Mouse (Mus musculus): ENCODE measurements around the gene Olfr1164. TPM values are rescaled to one million over a fixed set of nuclear protein-coding genes. Genes with fewer than 3 reads are reported as not detected.

Olfr1164 gene
- not detected in 2 replicates for polyA plus RNA-seq (2012; rRNA removed; ENCODE audit: low replicate concordance)

DNA sequence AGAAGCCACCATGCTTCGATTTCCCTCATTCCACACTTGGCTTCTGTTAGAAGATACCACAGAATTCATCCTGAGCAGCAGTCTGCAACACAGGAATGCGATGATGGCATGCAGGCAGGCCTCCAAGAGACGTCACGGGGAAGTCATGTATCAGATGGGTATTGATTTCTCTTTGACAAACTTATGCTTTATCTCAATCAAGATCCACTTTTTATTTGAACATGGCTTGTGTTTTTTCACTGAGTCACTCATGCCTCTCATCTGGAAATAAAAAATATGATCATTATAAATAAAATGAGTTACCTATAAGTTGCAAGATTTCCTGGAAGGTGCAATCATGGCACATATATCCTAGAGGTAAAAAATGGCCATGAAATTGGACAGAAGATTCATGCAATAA is at the start of gene Olfr1164:
Gene Olfr1164, minus strand, starts transcription at position 101 of the 400 bp plus-strand sequence.

DNA sequence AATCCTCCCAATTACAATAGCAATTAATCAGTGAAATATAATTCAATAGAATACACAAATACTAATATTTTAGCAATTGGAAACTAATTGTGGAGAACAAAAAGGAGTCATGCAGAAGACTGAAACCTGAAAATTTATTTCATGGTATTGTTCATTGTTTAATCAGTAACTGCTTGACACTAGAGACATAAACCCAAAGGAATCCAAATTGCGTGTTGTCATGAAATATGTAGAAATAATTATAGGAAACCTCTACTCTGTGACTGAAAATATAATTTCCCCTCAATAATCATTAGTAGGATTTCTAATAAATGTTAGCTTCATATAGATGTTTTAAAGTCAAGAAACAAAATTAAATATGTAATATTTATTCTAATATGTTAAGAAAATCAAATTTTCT is 34.4 kb upstream of the Olfr1164 start, which contains the start of gene Olfr1166:
Gene Olfr1166, minus strand, starts transcription at position 101 of the 400 bp plus-strand sequence.

DNA sequence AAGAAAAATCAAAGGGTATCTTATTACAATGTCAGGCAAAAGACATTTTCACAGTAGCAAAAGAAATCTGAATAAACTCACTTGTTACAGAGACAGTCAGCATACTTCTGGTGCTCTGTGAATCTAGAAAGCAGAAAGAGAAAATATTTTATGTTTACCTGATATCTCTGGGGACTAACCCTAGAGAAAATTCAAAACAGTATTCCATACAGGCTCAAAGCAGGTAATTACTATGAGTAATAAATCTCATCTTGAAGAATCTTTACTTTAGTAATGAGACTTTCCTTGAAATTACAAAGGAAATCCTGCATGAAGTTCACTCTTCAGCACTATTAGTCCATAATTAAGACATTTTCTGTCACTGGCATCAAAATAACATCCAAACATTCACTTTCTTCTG is 22.0 kb downstream of the Olfr1164 start, which contains the start of gene Olfr1163:
Gene Olfr1163, minus strand, starts transcription at position 101 of the 400 bp plus-strand sequence.

DNA sequence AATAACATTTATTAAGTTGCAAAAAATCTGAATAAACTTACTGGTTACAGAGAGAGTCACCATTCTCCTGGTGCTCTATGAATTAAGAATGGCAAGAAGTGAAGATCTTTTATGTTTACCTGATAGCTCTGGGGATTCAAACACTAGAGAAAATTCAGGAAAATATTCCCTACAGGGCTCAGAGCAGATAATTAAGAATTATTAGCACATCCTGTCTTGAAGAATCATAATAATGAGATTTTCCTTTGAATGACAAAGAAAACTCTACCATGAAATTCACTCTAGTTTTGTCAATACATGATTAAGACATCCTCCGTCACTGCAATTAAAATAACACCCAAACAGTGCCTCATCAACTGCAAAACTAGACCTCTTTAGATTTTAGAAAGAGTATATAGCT is 42.7 kb downstream of the Olfr1164 start, which contains the start of gene Olfr1162:
Gene Olfr1162, minus strand, starts transcription at position 101 of the 400 bp plus-strand sequence.

Other genes starting within 250 kb of the Olfr1164 start
- not detected in 2 replicates for gene Olfr1150-ps1, start 250.0 kb downstream of the Olfr1164 start, polyA plus RNA-seq (2012; rRNA removed; ENCODE audit: low replicate concordance)
- not detected in 2 replicates for gene Olfr1151, start 238.1 kb downstream of the Olfr1164 start, polyA plus RNA-seq (2012; rRNA removed; ENCODE audit: low replicate concordance)
- gene Olfr1152, start 227.5 kb downstream of the Olfr1164 start, polyA plus RNA-seq (2012; rRNA removed; ENCODE audit: low replicate concordance), result not detected in 2 replicates
- not detected in 2 replicates for gene Olfr1153, start 199.0 kb downstream of the Olfr1164 start, polyA plus RNA-seq (2012; rRNA removed; ENCODE audit: low replicate concordance)
- gene Olfr1154, start 188.8 kb downstream of the Olfr1164 start, polyA plus RNA-seq (2012; rRNA removed; ENCODE audit: low replicate concordance), result not detected in 2 replicates
- gene Olfr1155, start 148.8 kb downstream of the Olfr1164 start, polyA plus RNA-seq (2012; rRNA removed; ENCODE audit: low replicate concordance), result not detected in 2 replicates
- gene Olfr1156, start 140.9 kb downstream of the Olfr1164 start, polyA plus RNA-seq (2012; rRNA removed; ENCODE audit: low replicate concordance), result not detected in 2 replicates
- gene Olfr1157, start 125.7 kb downstream of the Olfr1164 start, polyA plus RNA-seq (2012; rRNA removed; ENCODE audit: low replicate concordance), result not detected in 2 replicates
- gene Olfr74, start 119.3 kb downstream of the Olfr1164 start, polyA plus RNA-seq (2012; rRNA removed; ENCODE audit: low replicate concordance), result not detected in 2 replicates
- gene Olfr1158, start 103.9 kb downstream of the Olfr1164 start, polyA plus RNA-seq (2012; rRNA removed; ENCODE audit: low replicate concordance), result not detected in 2 replicates
- not detected in 2 replicates for gene Olfr1160, start 85.7 kb downstream of the Olfr1164 start, polyA plus RNA-seq (2012; rRNA removed; ENCODE audit: low replicate concordance)
- gene Olfr1161, start 71.2 kb downstream of the Olfr1164 start, polyA plus RNA-seq (2012; rRNA removed; ENCODE audit: low replicate concordance), result not detected in 2 replicates
- not detected in 2 replicates for gene Olfr73, start 56.3 kb downstream of the Olfr1164 start, polyA plus RNA-seq (2012; rRNA removed; ENCODE audit: low replicate concordance)
- gene Olfr1162, start 42.8 kb downstream of the Olfr1164 start, polyA plus RNA-seq (2012; rRNA removed; ENCODE audit: low replicate concordance), result not detected in 2 replicates
- not detected in 2 replicates for gene Olfr1163, start 22.1 kb downstream of the Olfr1164 start, polyA plus RNA-seq (2012; rRNA removed; ENCODE audit: low replicate concordance)
- not detected in 2 replicates for gene Olfr1166, start 34.3 kb upstream of the Olfr1164 start, polyA plus RNA-seq (2012; rRNA removed; ENCODE audit: low replicate concordance)
- gene Olfr1167, start 61.2 kb upstream of the Olfr1164 start, polyA plus RNA-seq (2012; rRNA removed; ENCODE audit: low replicate concordance), result not detected in 2 replicates
- gene Olfr1168, start 87.9 kb upstream of the Olfr1164 start, polyA plus RNA-seq (2012; rRNA removed; ENCODE audit: low replicate concordance), result not detected in 2 replicates
- gene Olfr1170, start 134.4 kb upstream of the Olfr1164 start, polyA plus RNA-seq (2012; rRNA removed; ENCODE audit: low replicate concordance), result not detected in 2 replicates
- not detected in 2 replicates for gene Olfr1173, start 185.9 kb upstream of the Olfr1164 start, polyA plus RNA-seq (2012; rRNA removed; ENCODE audit: low replicate concordance)
- not detected in 2 replicates for gene Olfr1174-ps, start 221.2 kb upstream of the Olfr1164 start, polyA plus RNA-seq (2012; rRNA removed; ENCODE audit: low replicate concordance)
- gene Olfr1175-ps, start 233.2 kb upstream of the Olfr1164 start, polyA plus RNA-seq (2012; rRNA removed; ENCODE audit: low replicate concordance), result not detected in 2 replicates
- gene Olfr1176, start 242.8 kb upstream of the Olfr1164 start, polyA plus RNA-seq (2012; rRNA removed; ENCODE audit: low replicate concordance), result not detected in 2 replicates

All from mammary gland, adult 2 months (tissue).